Mouse (Mus musculus) heart, postnatal 0 days (tissue): Measurements from ENCODE around the gene Rep15. TPM values are rescaled to one million over a fixed set of nuclear protein-coding genes. Genes with fewer than 3 reads are reported as not detected.

ENCODE experiments used
- ATAC-seq: fragments of 200-750 bp; cut with Nextera tagmentation; 2 replicates; pipeline ENCODE4 v1.8.0; 2017; ENCODE audit warnings: low read depth, moderate number of reproducible peaks, moderate library complexity; ENCODE audit not compliant: insufficient read depth
- DNase-seq: peaks from one replicate; pipeline ENCODE4 v3.0.0-alpha.2; 2016; ENCODE audit warnings: low spot score
- H3K27ac ChIP-seq: fragments of 300-500 bp; sonication (generic); 2 replicates; pipeline ENCODE4 v1.5.1; 2014; ENCODE audit warnings: low read depth, mild to moderate bottlenecking
- H3K27me3 ChIP-seq: fragments of 300-500 bp; sonication (generic); 2 replicates; pipeline ENCODE4 v1.6.1; 2014; ENCODE audit warnings: low read length, mixed read lengths; ENCODE audit not compliant: control insufficient read depth, insufficient read depth
- H3K36me3 ChIP-seq: fragments of 300-500 bp; sonication (generic); replicated peaks from 2 replicates; pipeline ENCODE4 v1.6.1; 2014; ENCODE audit warnings: low read length, mixed read lengths; ENCODE audit not compliant: control insufficient read depth, insufficient read depth
- H3K4me1 ChIP-seq: fragments of 300-500 bp; sonication (generic); 2 replicates; pipeline ENCODE4 v1.6.1; 2014; ENCODE audit warnings: antibody characterized with exemption; ENCODE audit not compliant: control insufficient read depth, insufficient read depth
- H3K4me2 ChIP-seq: fragments of 300-500 bp; sonication (generic); 2 replicates; pipeline ENCODE4 v1.6.1; 2014; ENCODE audit warnings: low read depth, mild to moderate bottlenecking, low read length, moderate library complexity
- H3K4me3 ChIP-seq: fragments of 300-500 bp; sonication (generic); 2 replicates; pipeline ENCODE4 v1.5.1; 2014; ENCODE audit warnings: low read depth, low read length
- H3K9ac ChIP-seq: fragments of 300-500 bp; sonication (generic); replicated peaks from 2 replicates; pipeline ENCODE4 v1.6.1; 2014; ENCODE audit warnings: low read depth, low read length, mixed read lengths
- H3K9me3 ChIP-seq: fragments of 300-500 bp; sonication (generic); replicated peaks from 2 replicates; pipeline ENCODE4 v1.6.1; 2016; ENCODE audit warnings: low read length; ENCODE audit not compliant: control insufficient read depth
- CTCF ChIP-seq: IDR thresholded peaks from 2 replicates; pipeline ENCODE4 v1.5.1; 2016; ENCODE audit warnings: antibody characterized with exemption, control low read depth, low read depth
- EP300 ChIP-seq: IDR thresholded peaks from 2 replicates; pipeline ENCODE4 v1.6.1; 2016; ENCODE audit warnings: antibody characterized with exemption, low read depth
- WGBS: fragments of 180-500 bp; shearing (Covaris S2); extraction: QIAGEN DNeasy Blood & Tissue Kit; methylation state at CpG from one replicate; pipeline ENCODE4 v1.1.7; 2014; 5-methylcytosine and 5-hydroxymethylcytosine counted together
- polyA plus RNA-seq: library from polyadenylated mRNA; unstranded; fragments of >200 nt; fragmentation: Nextera tagmentation; extraction: Ambion mirVana; gene quantifications from 2 replicates; pipeline ENCODE4 v1.2.1, GENCODE M21; 2015
- total RNA-seq: library from RNA; depleted of rRNA; stranded (reverse); fragments of >200 nt; gene quantifications from 2 replicates; pipeline ENCODE4 v1.2.3, GENCODE M21; 2014; ENCODE audit warnings: low replicate concordance

The Rep15 gene
- total and polyA plus RNA-seq, 2 experiments from 2014 or later = 0.48 TPM; not detected in 1

DNA sequence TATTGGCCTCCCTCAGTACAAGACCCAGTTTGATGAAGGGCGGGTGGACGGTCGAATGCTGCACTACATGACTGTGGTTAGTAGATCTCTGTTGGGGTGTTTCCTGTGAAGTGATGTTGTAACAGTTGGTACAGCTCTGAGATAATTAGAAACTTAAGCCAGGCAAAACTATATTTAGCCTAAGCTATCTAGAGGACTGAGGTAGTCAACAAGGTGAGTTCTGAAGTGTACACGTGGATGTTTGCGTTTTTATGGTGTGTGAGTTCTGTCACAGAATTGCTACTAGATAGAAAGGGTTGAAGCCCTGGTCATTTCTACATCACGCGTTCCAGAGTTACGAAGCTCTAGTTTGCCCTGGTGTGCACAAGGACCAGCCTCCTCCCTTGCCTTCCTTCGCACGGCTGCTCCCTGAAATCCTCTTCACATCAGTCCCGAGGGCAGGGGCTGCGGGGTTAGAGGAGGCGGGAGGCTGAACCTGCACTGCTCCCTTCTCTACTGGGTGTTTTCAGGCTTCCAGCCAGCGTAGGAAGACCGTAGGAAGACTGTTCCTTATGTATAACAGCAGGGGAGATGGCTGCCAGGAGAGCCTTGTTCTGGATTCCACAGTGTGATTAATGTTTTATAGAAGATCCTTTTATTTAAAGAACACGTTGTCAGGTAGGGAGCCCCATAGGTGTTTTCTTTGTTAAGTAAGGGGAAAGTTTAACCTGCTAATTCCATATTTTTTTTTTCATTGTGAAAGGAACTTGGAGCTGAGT lies 9.8 kb upstream of the Rep15 start:
- Histone ChIP-seq H3K27me3 (no peaks in the 10 kb centered on the region), H3K4me3 (no peak overlapping the region), H3K4me2 (no peak overlapping the region), H3K36me3 (peaks cover 82% of the 10 kb centered on the region), H3K9ac (no peak overlapping the region), H3K27ac (peak overlapping the region; percentile 80), H3K9me3 (no peaks in the 10 kb centered on the region), H3K4me1 (peaks cover 16% of the 10 kb centered on the region)
- 63% methylated on average over 16 of the region's 16 CpGs for WGBS
- TF ChIP-seq CTCF (no peak), EP300 (no peak; the same call in 1 of the 2 replicates)
- ATAC-seq (peak; percentile 64), DNase-seq (peak; percentile 65)

DNA sequence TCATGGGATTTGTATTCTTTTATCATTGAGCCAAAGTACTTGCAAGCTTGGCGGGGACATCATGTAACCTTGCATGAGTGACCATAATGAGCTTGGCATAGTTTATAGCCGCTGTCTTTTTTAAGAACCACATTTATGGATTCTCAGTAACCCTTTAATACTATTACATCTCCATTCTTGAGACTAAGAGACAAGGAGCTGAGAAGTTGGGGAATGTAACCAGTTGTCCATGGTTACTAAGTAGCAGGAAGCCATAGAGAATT lies 9.3 kb upstream of the Rep15 start:
- Histone ChIP-seq H3K4me3 (no peak overlapping the region), H3K36me3 (peaks cover 82% of the 10 kb centered on the region), H3K27ac (peak overlapping the region; percentile 80), H3K9ac (no peak overlapping the region), H3K27me3 (no peaks in the 10 kb centered on the region), H3K4me2 (no peak overlapping the region), H3K9me3 (no peaks in the 10 kb centered on the region), H3K4me1 (peaks cover 16% of the 10 kb centered on the region)
- DNase-seq (peak; percentile 39), ATAC-seq (peak; percentile 51; the same call in 1 of the 2 replicates)
- 42% methylated on average over 2 of the region's 2 CpGs for WGBS
- TF ChIP-seq EP300 (no peak), CTCF (no peak)

DNA sequence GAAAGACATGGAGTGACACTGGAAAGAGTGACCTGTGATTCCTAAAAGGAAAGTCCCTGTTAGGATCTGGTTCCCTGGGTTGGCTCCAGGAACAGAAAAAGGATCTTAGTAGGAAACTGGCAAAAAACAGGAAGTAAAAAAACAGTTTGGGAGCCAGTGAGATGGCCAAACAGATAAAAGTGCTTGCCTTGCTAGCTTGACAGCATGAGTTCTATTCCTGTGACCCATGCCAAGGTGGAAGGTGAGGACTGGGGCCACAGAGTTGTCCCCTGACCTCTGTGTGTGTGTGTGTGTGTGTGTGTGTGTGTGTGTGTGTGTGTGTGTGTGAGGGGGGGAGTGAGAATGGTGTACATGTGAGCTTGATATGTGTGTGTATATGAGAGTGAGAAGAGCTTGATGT lies 8.8 kb upstream of the Rep15 start:
- Histone ChIP-seq H3K4me2 (no peak overlapping the region), H3K27me3 (no peaks in the 10 kb centered on the region), H3K36me3 (peaks cover 80% of the 10 kb centered on the region), H3K9ac (no peak overlapping the region), H3K27ac (peak overlapping the region; percentile 80), H3K4me3 (no peak overlapping the region), H3K4me1 (peaks cover 16% of the 10 kb centered on the region), H3K9me3 (no peaks in the 10 kb centered on the region)
- ATAC-seq (no peak), DNase-seq (no peak)
- TF ChIP-seq CTCF = no peak
- no peak for TF ChIP-seq EP300

DNA sequence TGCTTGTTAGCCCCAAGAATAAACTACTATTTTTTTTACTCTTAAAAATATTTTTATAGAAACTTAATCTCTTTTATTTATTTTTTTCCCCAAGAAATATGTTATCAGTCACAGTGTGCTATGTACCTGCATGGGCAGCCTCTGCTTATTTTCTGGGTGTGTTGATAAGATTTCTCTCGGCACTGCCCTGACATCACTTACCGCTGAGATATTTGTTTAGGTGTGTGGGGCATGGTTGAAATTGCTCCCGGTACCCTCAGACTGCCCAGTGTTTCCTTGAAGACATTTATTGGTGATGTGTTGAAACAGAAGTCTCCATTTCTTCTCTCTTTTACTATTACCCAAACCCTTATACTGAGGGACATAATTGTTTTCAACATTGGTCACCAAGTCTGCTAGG lies 7.6 kb upstream of the Rep15 start:
- H3K27ac ChIP-seq = no peak overlapping the region
- no peak overlapping the region for H3K9ac ChIP-seq
- no peaks in the 10 kb centered on the region for H3K27me3 ChIP-seq
- DNase-seq = no peak
- peaks cover 21% of the 10 kb centered on the region for H3K4me1 ChIP-seq
- H3K4me3 ChIP-seq = no peak overlapping the region
- no peak overlapping the region for H3K4me2 ChIP-seq
- TF ChIP-seq CTCF = no peak
- TF ChIP-seq EP300 = no peak
- H3K36me3 ChIP-seq = peaks cover 80% of the 10 kb centered on the region
- H3K9me3 ChIP-seq = no peaks in the 10 kb centered on the region
- 66% methylated on average over 3 of the region's 3 CpGs for WGBS
- ATAC-seq = no peak

DNA sequence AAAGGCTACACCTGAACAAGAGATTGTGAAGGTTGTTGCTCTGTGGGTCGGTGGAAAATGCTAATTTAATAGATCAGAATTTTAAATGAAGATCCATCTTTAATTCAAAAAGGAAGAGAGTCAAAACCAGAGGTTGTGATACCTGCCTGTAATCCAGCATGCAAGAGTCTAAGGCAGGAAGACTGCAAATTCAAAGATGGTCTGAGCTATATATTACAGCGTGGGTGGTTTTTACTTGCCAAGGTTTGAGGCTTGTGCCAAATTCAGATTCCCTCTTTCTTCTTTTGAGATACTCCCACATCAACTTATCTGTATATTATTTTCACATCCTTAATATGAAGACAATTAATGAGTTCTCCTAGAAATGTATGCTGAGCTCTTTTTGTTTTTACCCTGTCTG lies 4.0 kb upstream of the Rep15 start:
- Histone ChIP-seq H3K9ac (no peak overlapping the region), H3K36me3 (peaks cover 75% of the 10 kb centered on the region), H3K27me3 (no peaks in the 10 kb centered on the region), H3K9me3 (no peaks in the 10 kb centered on the region), H3K4me1 (peaks cover 10% of the 10 kb centered on the region; the same call in 1 of the 2 replicates), H3K4me3 (no peak overlapping the region), H3K27ac (no peak overlapping the region), H3K4me2 (no peak overlapping the region)
- TF ChIP-seq CTCF (no peak), EP300 (no peak)
- DNase-seq = no peak
- ATAC-seq = no peak
- 87% methylated on average over 2 of the region's 2 CpGs for WGBS

DNA sequence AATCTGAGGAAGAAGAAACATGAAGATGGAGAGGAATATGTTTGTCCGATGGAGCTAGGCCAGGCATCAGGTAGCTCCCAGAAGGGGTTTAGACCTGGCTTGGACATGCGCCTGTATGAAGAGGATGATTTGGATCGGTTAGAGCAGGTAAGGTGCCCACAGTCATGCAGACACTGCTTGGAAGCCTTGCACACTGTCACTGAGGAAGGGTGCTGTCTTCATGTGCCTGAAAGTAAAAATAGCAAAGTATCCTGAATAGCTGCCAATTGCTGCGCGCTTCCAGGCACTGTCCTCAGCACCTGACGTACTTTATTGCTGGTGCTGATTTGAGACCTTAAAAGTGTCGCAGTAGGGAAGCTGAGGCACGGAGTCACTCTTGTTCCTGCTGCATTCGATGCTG lies 2.8 kb upstream of the Rep15 start:
- Histone ChIP-seq H3K36me3 (peaks cover 73% of the 10 kb centered on the region), H3K4me2 (no peak overlapping the region), H3K9ac (no peak overlapping the region), H3K9me3 (no peaks in the 10 kb centered on the region), H3K4me1 (peaks cover 8% of the 10 kb centered on the region; the same call in 1 of the 2 replicates), H3K4me3 (no peak overlapping the region), H3K27me3 (no peaks in the 10 kb centered on the region), H3K27ac (no peak overlapping the region)
- ATAC-seq (no peak), DNase-seq (peak; percentile 26)
- TF ChIP-seq EP300 (no peak), CTCF (no peak)
- 55% methylated on average over 9 of the region's 9 CpGs for WGBS
